Mouse (Mus musculus): ENCODE measurements around the gene Esr1. TPM values are rescaled to one million over a fixed set of nuclear protein-coding genes. Genes with fewer than 3 reads are reported as not detected.
"Not testable (repeated sequence)": the region's sequence is repeated elsewhere in the genome, so short reads cannot be mapped to it uniquely, and the experiment has no call there.

Esr1 gene
- total RNA-seq (2021), result under 1 TPM; 0.41 to 0.52 TPM

GRCm38 (mm10) chr10:4611386-4612155, at the start of gene Esr1:
Esr1 (plus strand) TSS chr10:4611593.
- no peak for DNase-seq

GRCm38 (mm10) chr10:4565148-4565547, 46.2 kb upstream of the Esr1 start:
- no peak for DNase-seq

DNA sequence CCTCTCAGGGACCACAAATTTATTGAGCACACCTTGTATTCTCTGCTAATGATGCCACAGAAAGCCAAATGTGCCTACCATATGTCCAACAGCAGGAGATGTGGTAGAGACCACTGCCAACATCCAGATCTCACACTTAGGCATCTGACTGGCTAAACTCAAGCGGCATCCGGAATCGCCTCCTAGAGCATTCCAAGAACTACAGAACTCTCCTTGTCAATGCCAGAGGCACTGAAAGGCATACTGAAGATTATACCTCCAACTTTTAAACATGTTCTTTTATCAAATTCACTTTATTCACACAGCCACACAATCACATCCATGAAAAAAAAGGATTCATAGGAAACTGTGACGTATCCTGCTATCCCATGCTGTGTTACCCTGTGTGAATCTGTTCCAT, 40.6 kb upstream of the Esr1 start:
- DNase-seq, result no peak

DNA sequence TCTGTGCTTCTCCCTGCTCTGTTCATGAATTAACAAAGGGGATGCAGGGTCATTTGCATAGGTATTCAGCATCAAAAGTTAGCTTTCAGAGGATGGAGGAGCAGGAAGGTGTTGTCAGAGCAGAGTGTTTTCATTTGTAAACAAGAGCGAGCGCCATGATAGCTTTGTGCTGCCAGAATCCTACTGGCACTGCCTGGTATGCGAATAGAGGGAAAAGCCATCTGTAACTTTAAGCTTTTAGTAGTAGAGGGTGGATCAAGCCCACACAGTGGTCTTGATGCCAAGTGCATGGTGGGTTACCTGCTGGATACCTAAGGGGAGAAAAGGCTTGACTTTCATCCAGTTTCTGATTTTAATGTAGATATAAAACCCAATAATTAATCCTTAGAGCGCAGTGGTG, 40.1 kb upstream of the Esr1 start:
- no peak for DNase-seq

DNA sequence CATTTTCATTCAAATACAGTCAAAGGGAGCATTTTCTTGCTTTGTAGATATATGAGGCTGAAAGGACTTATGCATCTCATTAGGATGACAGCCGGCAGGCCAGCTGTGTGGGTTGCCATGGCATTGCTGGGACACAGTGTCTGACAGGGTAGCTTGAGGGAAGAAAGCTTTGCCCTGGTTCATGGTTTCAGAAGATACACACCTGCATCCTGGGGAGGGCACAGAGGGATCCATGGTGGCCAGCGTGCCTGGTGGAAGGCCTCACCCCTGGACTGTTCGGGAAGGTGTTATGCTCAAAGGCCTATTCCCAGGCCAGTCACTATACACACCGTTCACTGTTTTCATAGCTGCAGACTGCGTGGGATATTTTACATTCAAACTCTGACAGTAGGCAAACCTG, 29.5 kb upstream of the Esr1 start:
- DNase-seq, result no peak

DNA sequence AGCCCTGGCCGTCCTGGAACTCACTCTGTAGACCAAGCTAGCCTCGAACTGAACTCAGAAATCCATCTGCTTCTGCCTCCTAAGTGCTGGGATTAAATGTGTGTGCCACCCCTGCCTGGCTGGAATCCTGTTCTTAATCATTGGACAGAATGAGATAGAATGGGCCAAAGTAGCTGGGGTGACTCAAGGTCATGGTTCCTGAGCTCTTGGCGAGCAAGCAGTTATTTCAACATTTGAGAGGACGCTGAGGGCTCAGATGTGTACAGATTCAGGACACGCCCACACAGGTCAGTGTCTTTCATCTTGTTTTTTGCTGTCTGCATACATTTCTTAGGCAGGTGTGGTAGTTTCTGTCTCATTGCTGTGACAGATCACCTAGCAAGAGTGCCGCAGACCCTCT, 24.7 kb upstream of the Esr1 start:
- no peak for DNase-seq

DNA sequence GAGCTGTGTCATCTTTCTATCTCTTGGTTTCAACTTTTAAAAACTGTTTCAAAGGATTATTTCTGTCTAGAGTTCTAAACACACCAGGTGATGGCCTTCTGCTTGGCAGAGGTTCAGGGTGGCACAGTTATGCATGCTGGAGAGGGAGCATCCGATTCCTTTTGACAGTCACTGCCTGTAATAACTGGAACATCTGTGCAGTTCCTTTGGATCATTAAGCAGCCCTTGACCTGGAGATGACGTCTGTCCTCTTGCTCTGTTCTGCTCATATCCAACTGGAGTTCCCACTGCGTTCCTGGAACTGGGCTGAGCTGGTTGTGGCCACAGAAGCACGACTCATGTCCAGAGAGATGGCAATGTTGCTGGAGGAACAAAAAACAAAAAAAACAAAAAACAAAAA, 21.8 kb upstream of the Esr1 start:
- no peak for DNase-seq

DNA sequence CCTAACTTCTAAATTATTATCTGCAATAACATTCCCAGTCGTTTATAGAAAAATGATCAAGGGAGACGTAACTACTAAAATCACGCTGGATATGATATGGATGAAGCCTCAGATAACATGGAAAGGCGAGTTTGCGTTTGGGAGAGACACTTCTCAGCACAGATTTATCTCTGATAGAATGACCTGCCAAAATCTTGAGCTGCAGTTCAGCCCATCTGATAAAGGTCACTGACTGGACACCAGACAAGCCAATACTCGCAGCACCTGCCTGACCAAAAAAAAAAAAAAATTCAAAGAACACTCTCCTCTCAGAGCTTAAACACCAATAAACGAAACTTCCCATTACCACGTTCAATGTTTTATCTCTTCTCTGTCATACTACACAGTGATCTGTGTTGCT, 20.4 kb upstream of the Esr1 start:
- DNase-seq, result no peak

- DNase-seq, result no peak
Observed at GRCm38 (mm10) chr10:4593828-4594227, 17.6 kb upstream of the Esr1 start.

GRCm38 (mm10) chr10:4597211-4597610, 14.2 kb upstream of the Esr1 start:
- DNase-seq, result no peak

DNA sequence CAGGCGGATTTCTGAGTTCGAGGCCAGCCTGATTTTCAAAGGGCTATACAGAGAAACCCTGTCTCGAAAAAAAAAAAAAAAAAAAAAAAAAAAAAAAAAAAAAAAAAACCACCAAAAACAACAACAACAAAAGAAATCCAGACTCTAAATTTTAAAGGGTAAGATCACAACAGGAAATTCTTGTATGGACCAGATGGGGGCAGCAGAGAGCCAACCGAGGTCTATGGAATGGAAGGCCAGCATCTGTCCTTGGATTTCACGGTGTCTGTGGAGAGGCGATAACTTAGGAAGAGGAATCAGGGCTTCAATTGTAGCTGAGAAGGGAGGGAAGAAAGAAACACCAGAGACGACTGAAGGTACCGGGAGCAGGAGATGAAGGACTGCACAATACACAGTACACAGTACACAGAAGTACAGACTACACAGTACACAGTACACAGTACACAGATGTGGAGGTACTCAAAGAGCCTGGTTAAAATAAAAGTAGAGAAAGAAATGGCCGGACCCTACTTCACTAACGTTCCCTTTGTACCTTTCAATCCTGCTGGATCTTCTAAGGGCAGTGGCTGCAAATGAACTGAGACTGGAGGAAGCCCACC, 13.1 kb upstream of the Esr1 start:
- peak; percentile 71 for DNase-seq

- no peak for DNase-seq
Observed at GRCm38 (mm10) chr10:4598916-4599315, 12.5 kb upstream of the Esr1 start.

DNA sequence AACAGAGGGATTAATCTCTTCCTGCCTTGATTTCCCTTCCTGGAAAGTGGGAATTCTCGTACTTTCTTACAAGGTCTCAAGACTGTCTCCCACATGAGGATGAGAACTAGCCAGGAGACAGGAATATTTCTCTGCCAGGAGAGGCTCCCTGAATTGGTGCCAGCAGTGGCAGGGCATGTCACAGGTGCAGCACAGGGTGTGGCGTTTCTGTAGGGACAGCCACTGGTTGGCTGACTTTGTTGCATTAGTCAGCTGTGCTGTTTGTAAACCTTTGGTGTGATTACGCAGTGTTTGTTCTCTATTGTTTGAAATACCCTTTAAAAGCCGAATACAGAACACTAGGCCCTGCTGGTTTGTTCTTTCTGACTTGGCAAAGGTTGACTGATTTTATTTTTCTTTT, 11.8 kb upstream of the Esr1 start:
- DNase-seq, result no peak

GRCm38 (mm10) chr10:4600796-4601474, 10.5 kb upstream of the Esr1 start:
- DNase-seq, result no peak

DNA sequence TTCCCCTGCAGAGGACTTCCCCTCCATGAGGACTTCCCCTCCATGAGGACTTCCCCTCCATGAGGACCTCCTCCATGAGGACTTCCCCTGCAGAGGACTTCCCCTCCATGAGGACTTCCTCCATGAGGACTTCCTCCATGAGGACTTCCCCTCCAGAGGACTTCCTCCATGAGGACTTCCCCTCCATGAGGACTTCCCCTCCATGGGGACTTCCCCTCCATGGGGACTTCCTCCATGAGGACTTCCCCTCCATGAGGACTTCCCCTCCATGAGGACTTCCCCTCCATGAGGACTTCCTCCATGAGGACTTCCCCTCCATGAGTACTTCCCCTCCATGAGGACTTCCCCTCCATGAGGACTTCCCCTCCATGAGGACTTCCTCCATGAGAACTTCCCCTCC, 9.8 kb upstream of the Esr1 start:
- DNase-seq, result not testable (repeated sequence)

DNA sequence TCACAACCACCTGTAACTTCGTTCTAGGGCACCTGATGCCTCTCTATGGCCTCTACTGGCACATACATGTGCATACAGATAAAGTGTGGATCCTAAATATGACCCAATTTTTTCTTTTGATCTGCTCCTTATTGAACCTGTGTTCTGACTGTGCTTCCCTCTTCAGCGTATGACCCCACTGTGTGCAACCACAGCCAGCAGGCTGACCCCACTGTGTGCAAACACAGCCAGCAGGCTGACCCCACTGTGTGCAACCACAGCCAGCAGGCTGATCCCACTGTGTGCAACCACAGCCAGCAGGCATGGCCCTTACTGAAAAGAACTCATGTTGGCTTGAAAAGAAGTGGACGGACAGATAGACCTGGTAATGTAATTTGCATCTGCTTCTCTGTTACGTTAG, 8.9 kb upstream of the Esr1 start:
- no peak for DNase-seq

DNA sequence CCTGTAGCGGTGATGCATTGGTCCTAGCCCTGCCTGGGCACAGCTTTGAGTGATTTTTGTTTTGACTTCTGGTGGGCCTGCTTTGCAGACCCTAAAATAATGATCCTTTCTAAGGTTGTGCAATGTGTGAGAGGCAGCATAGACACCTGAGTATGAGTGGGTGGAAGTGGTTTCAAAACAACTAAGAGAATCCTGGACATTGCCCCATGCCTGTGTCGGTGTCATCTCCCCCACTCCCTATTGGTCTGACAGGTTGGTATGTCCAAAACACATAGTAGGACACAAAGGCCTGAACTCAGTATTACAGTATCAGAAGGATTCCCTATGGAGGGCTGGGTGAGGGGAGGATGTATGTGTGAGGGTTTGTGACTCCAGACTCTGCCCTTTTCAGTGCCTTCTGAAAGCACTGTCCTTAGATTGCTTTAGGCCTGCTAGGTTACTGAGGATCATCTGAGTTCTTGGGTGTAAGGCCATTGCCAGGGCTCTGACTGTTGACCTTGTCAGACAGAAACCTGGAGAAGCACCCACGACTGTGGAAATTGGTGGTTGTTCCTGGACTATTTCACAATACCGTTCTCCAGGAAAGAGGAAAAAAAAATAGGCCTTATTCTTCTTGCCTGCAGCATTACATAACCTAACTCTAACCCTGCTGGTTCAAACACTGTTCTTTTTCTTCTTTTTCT, 6.7 kb upstream of the Esr1 start:
- DNase-seq, result no peak

- no peak for DNase-seq
Observed at GRCm38 (mm10) chr10:4610234-4610633, 1.2 kb upstream of the Esr1 start.

- DNase-seq, result no peak
Observed at GRCm38 (mm10) chr10:4612313-4613036, 1.1 kb downstream of the Esr1 start.

- no peak for DNase-seq
Observed at GRCm38 (mm10) chr10:4618026-4618425, 6.6 kb downstream of the Esr1 start.

GRCm38 (mm10) chr10:4618686-4619085, 7.3 kb downstream of the Esr1 start:
- no peak for DNase-seq

- DNase-seq, result not testable (repeated sequence)
Observed at GRCm38 (mm10) chr10:4619426-4619825, 8.0 kb downstream of the Esr1 start.

Data from heart, postnatal 4 days (tissue).